Mouse (Mus musculus) CH12.LX (cell line): ENCODE measurements at regions not wholly inside any gene's neighbourhood (a gene's known extent, or its start where the extent isn't known, plus 50 kb on each side); places are given as distances from the start of the nearest gene placed in this dataset.

ENCODE experiments used
- DNase-seq: peaks from one replicate; pipeline ENCODE4 v3.0.0-alpha.2; 2013; ENCODE audit errors: extremely low read depth
- H3K27ac ChIP-seq: 2 replicates; pipeline ENCODE4 v1.5.1; 2012; ENCODE audit warnings: low read depth, mild to moderate bottlenecking, control low read depth, moderate library complexity; ENCODE audit not compliant: insufficient read depth
- H3K27me3 ChIP-seq: replicated peaks from 2 replicates; pipeline ENCODE3; 2012; ENCODE audit warnings: inconsistent platforms
- H3K36me3 ChIP-seq, 2 experiments: replicated peaks in 1 of 2; 2 replicates each; pipeline versions ENCODE3 to v1.6.1; 2012; ENCODE audit warnings: inconsistent platforms in 1 of 2, low read length in 1 of 2, mild to moderate bottlenecking in 1 of 2, mixed read lengths in 1 of 2, moderate library complexity in 1 of 2; ENCODE audit not compliant: control insufficient read depth in 1 of 2, insufficient read depth in 1 of 2
- H3K4me1 ChIP-seq, 2 experiments: 2 replicates each; pipeline ENCODE4 v1.6.1; 2012; ENCODE audit warnings: inconsistent platforms in 1 of 2, moderate library complexity in 1 of 2; ENCODE audit not compliant: insufficient read depth in 2 of 2, control insufficient read depth in 1 of 2
- H3K4me2 ChIP-seq: 2 replicates; pipeline ENCODE4 v1.6.1; 2012; ENCODE audit warnings: low read depth, mild to moderate bottlenecking, control low read depth; ENCODE audit not compliant: poor library complexity, insufficient read depth, severe bottlenecking
- H3K4me3 ChIP-seq, 3 experiments: fragments of 150-350 bp in 1 of 3; sonication (generic) in 1 of 3; replicated peaks in 1 of 3; 2 replicates each; pipeline versions ENCODE3 to v1.5.1; 2011 to 2012; ENCODE audit warnings: low read depth in 2 of 3, low read length in 2 of 3, mild to moderate bottlenecking in 2 of 3, moderate library complexity in 2 of 3, control low read depth in 1 of 3, improper control_type of control experiment in 1 of 3, inconsistent platforms in 1 of 3, mixed read lengths in 1 of 3; ENCODE audit not compliant: poor library complexity in 1 of 3
- H3K79me2 ChIP-seq: replicated peaks from 2 replicates; pipeline ENCODE4 v1.6.1; 2012; ENCODE audit warnings: mild to moderate bottlenecking, moderate library complexity; ENCODE audit not compliant: control insufficient read depth, poor library complexity, insufficient read depth, severe bottlenecking; ENCODE audit errors: extremely low read depth
- H3K9ac ChIP-seq: 2 replicates; pipeline ENCODE4 v1.6.1; 2012; ENCODE audit warnings: low read depth, mild to moderate bottlenecking, control low read depth, moderate library complexity; ENCODE audit not compliant: insufficient read depth
- H3K9me3 ChIP-seq: replicated peaks from 2 replicates; pipeline ENCODE3; 2012; ENCODE audit warnings: low read length, inconsistent platforms, mixed read lengths
- CHD1 ChIP-seq: IDR thresholded peaks from 2 replicates; pipeline ENCODE4 v1.6.1; 2012; ENCODE audit warnings: low read depth, low read length, improper control_type of control experiment, inconsistent platforms
- CHD2 ChIP-seq: IDR thresholded peaks from 2 replicates; pipeline ENCODE4 v1.6.1; 2011; ENCODE audit warnings: low read length, improper control_type of control experiment
- EP300 ChIP-seq: IDR thresholded peaks from 2 replicates; pipeline ENCODE4 v1.6.1; 2011; ENCODE audit warnings: low read length, improper control_type of control experiment
- ETS1 ChIP-seq: conservative IDR thresholded peaks from 2 replicates; pipeline ENCODE4 v1.6.1; 2012; ENCODE audit warnings: low read depth, mild to moderate bottlenecking, inconsistent platforms, low read length, improper control_type of control experiment, moderate library complexity
- GABPA ChIP-seq: IDR thresholded peaks from 2 replicates; pipeline ENCODE4 v1.6.1; 2012; ENCODE audit warnings: low read depth, low read length, improper control_type of control experiment, inconsistent platforms; ENCODE audit not compliant: insufficient replicate concordance
- HCFC1 ChIP-seq: IDR thresholded peaks from 2 replicates; pipeline ENCODE4 v1.6.1; 2012; ENCODE audit warnings: low read depth, mild to moderate bottlenecking, inconsistent platforms, low read length, improper control_type of control experiment
- MAX ChIP-seq: IDR thresholded peaks from 2 replicates; pipeline ENCODE4 v1.6.1; 2011; ENCODE audit warnings: low read length, improper control_type of control experiment
- MAZ ChIP-seq: IDR thresholded peaks from 2 replicates; pipeline ENCODE4 v1.6.1; 2012; ENCODE audit warnings: low read depth, mild to moderate bottlenecking, inconsistent platforms, low read length, improper control_type of control experiment, moderate library complexity
- MYC ChIP-seq: IDR thresholded peaks from 2 replicates; pipeline ENCODE4 v1.6.1; 2011; ENCODE audit warnings: low read depth, mild to moderate bottlenecking, improper control_type of control experiment, low read length
- NELFE ChIP-seq: IDR thresholded peaks from 2 replicates; pipeline ENCODE4 v1.6.1; 2011; ENCODE audit warnings: low read depth, low read length, improper control_type of control experiment
- NRF1 ChIP-seq: IDR thresholded peaks from 2 replicates; pipeline ENCODE4 v1.6.1; 2014; ENCODE audit warnings: low read depth, mild to moderate bottlenecking, inconsistent platforms, low read length, improper control_type of control experiment, moderate library complexity
- POLR2A ChIP-seq: IDR thresholded peaks from 2 replicates; pipeline ENCODE4 v1.6.1; 2011; ENCODE audit warnings: low read depth, mild to moderate bottlenecking, improper control_type of control experiment, low read length
- RAD21 ChIP-seq: IDR thresholded peaks from 2 replicates; pipeline ENCODE4 v1.6.1; 2011; ENCODE audit warnings: low read depth, mild to moderate bottlenecking, low read length, improper control_type of control experiment, moderate library complexity
- SIN3A ChIP-seq: IDR thresholded peaks from 2 replicates; pipeline ENCODE4 v1.6.1; 2012; ENCODE audit warnings: low read length, improper control_type of control experiment, inconsistent platforms
- SMC3 ChIP-seq: IDR thresholded peaks from 2 replicates; pipeline ENCODE4 v1.6.1; 2011; ENCODE audit warnings: low read depth, low read length, improper control_type of control experiment
- TCF12 ChIP-seq: IDR thresholded peaks from 2 replicates; pipeline ENCODE4 v1.6.1; 2014; ENCODE audit warnings: low read depth, mild to moderate bottlenecking, inconsistent platforms, low read length, improper control_type of control experiment
- UBTF ChIP-seq: IDR thresholded peaks from 2 replicates; pipeline ENCODE4 v1.6.1; 2012; ENCODE audit warnings: low read depth, mild to moderate bottlenecking, inconsistent platforms, low read length, improper control_type of control experiment, moderate library complexity
- ZKSCAN1 ChIP-seq: IDR thresholded peaks from 2 replicates; pipeline ENCODE4 v1.6.1; 2012; ENCODE audit warnings: low read depth, inconsistent platforms, low read length, improper control_type of control experiment, borderline replicate concordance
- ZMIZ1 ChIP-seq: IDR thresholded peaks from 2 replicates; pipeline ENCODE4 v1.6.1; 2012; ENCODE audit warnings: low read depth, mild to moderate bottlenecking, inconsistent platforms, low read length, improper control_type of control experiment
- dilution Hi-C: fragments of 300-500 bp; cut with MboI; formaldehyde crosslinking; loops from 2 replicates; pipeline ENCODE4 v1.14.3; 2020; ENCODE audit warnings: low sequenced_read_pairs; ENCODE audit not compliant: extremely low pct_unique_long_range_greater_than_20kb, extremely low pct_ligation_motif_present
- in situ Hi-C: fragments of 300-500 bp; cut with MboI; formaldehyde crosslinking; loops from 3 replicates; pipeline ENCODE4 v1.14.3; 2019; ENCODE audit warnings: low sequenced_read_pairs, low pct_ligation_motif_present, low pct_unique_long_range_greater_than_20kb, mixed read lengths

GRCm38 (mm10) chr7:110698211-110699153, 69.5 kb upstream of the Ampd3 start:
- no peaks in the 10 kb centered on the region for H3K79me2 ChIP-seq
- no peaks in the 10 kb centered on the region for H3K36me3 ChIP-seq
- no peaks in the 10 kb centered on the region for H3K4me1 ChIP-seq
- peaks cover 2% of the 10 kb centered on the region for H3K27me3 ChIP-seq
- dilution Hi-C loops (no loop called here), in situ Hi-C loops (no loop called here)
- H3K9me3 ChIP-seq = no peaks in the 10 kb centered on the region
- no peak for DNase-seq
- no peak for TF ChIP-seq ZKSCAN1
- no peak for TF ChIP-seq RAD21
- no peak for TF ChIP-seq MAZ
- TF ChIP-seq GABPA = no peak
- no peak for TF ChIP-seq SIN3A
- no peak for TF ChIP-seq CHD1
- H3K4me2 ChIP-seq = no peak overlapping the region
- H3K4me3 ChIP-seq = no peak overlapping the region
- H3K9ac ChIP-seq = no peak overlapping the region
- H3K27ac ChIP-seq = no peak overlapping the region

DNA sequence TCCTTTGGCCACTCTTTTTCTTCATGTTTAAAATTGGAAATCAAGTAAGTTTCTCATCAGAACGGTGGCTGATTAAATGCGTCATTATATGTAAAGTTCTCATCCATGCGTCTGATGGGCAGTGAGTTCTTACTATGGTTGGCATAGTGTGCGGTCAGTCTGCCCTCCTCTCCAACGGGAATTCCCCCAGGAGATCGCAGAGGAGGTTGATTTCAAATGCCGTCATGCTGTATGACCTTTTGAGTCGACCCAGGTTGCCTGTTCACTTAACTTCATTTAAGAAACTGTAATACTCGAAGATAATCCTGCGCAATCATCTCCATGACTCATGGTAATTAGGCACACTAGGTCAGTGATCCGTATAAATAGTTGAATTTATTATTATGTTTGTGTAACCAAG, 68.4 kb upstream of the Ampd3 start:
- Histone ChIP-seq H3K4me1 (no peaks in the 10 kb centered on the region), H3K36me3 (no peaks in the 10 kb centered on the region), H3K27ac (no peak overlapping the region), H3K4me3 (no peak overlapping the region), H3K27me3 (peaks cover 4% of the 10 kb centered on the region), H3K9ac (no peak overlapping the region), H3K4me2 (no peak overlapping the region)
- DNase-seq = no peak
- in situ Hi-C loops = no loop called here
- dilution Hi-C loops = no loop called here
- no peak for TF ChIP-seq POLR2A
- no peak for TF ChIP-seq UBTF
- no peak for TF ChIP-seq MAX
- TF ChIP-seq ETS1 = no peak
- TF ChIP-seq, all 38 proteins: peak for 0
- H3K79me2 ChIP-seq = no peaks in the 10 kb centered on the region
- no peaks in the 10 kb centered on the region for H3K9me3 ChIP-seq

GRCm38 (mm10) chr7:110701681-110702413, 66.2 kb upstream of the Ampd3 start:
- H3K36me3 ChIP-seq = no peaks in the 10 kb centered on the region
- no peaks in the 10 kb centered on the region for H3K9me3 ChIP-seq
- H3K9ac ChIP-seq = no peak overlapping the region
- no peak overlapping the region for H3K4me3 ChIP-seq
- in situ Hi-C loops (no loop called here), dilution Hi-C loops (no loop called here)
- no peak for DNase-seq
- TF ChIP-seq TCF12 (no peak), HCFC1 (no peak), ETS1 (no peak), MAX (no peak), EP300 (no peak), NRF1 (no peak), NELFE (no peak), CHD1 (no peak), CHD2 (no peak), ZKSCAN1 (no peak), ZMIZ1 (no peak), SMC3 (no peak), MYC (no peak), SIN3A (no peak), POLR2A (no peak)
- H3K4me1 ChIP-seq = no peaks in the 10 kb centered on the region
- H3K27me3 ChIP-seq = peaks cover 12% of the 10 kb centered on the region
- no peak overlapping the region for H3K4me2 ChIP-seq
- H3K27ac ChIP-seq = no peak overlapping the region
- H3K79me2 ChIP-seq = no peaks in the 10 kb centered on the region
